Mouse (Mus musculus) cerebellum, adult 2 months (tissue): ENCODE measurements at regions not wholly inside any gene's neighbourhood (a gene's known extent, or its start where the extent isn't known, plus 50 kb on each side); places are given as distances from the start of the nearest gene placed in this dataset.

ENCODE experiments used
- CTCF ChIP-seq: fragments of 200-500 bp; IDR thresholded peaks from 2 replicates; pipeline ENCODE4 v1.5.1; 2011; ENCODE audit warnings: low read depth, mild to moderate bottlenecking, control low read depth, low read length, moderate library complexity, borderline replicate concordance; ENCODE audit not compliant: insufficient read depth
- POLR2A ChIP-seq: fragments of 200-500 bp; IDR thresholded peaks from 2 replicates; pipeline ENCODE4 v1.6.1; 2011; ENCODE audit warnings: low read length, control low read depth, borderline replicate concordance; ENCODE audit not compliant: insufficient read depth

GRCm38 (mm10) chr2:143003341-143003740, 59.5 kb upstream of the Snrpb2 start:
- no peak for TF ChIP-seq POLR2A
- TF ChIP-seq CTCF: no peak
